Mouse (Mus musculus): ENCODE data around the gene Rasl10a. TPM values are rescaled to one million over a fixed set of nuclear protein-coding genes. Genes with fewer than 3 reads are reported as not detected.

Rasl10a gene
- total RNA-seq (2021): 10 to 100 TPM; 45.5 to 53.6 TPM
- long read RNA-seq, experiment 1, transcript Rasl10a-201 (3 exons, 1,110 nt): major isoform, 32 of 68 reads
- long read RNA-seq, experiment 1, partial matches to known transcripts: 14 of 68 reads
- long read RNA-seq, experiment 1, other reads (novel, unspliced or antisense): 22 of 68 reads
- long read RNA-seq, experiment 2, transcript Rasl10a-201 (3 exons, 1,110 nt): major isoform, 52 of 112 reads
- long read RNA-seq, experiment 2, partial matches to known transcripts: 32 of 112 reads
- long read RNA-seq, experiment 2, other reads (novel, unspliced or antisense): 28 of 112 reads

- DNase-seq (ENCODE audit: low spot score in 2 of 2): peak; percentile 45 to 47
Measured at GRCm38 (mm10) chr11:5057856-5058641, at the start of gene Rasl10a. Rasl10a (plus strand) TSS chr11:5058128.

GRCm38 (mm10) chr11:5008867-5009266, 49.1 kb upstream of the Rasl10a start:
- DNase-seq (ENCODE audit: low spot score in 2 of 2): no peak

GRCm38 (mm10) chr11:5009354-5010074, 48.4 kb upstream of the Rasl10a start:
- no peak for DNase-seq (ENCODE audit: low spot score in 2 of 2)

- no peak for DNase-seq (ENCODE audit: low spot score in 2 of 2)
Measured at GRCm38 (mm10) chr11:5010205-5010604, 47.7 kb upstream of the Rasl10a start.

- DNase-seq (ENCODE audit: low spot score in 2 of 2): no peak
Measured at GRCm38 (mm10) chr11:5011480-5011879, 46.4 kb upstream of the Rasl10a start.

- DNase-seq (ENCODE audit: low spot score in 2 of 2): no peak
Measured at GRCm38 (mm10) chr11:5012213-5012715, 45.7 kb upstream of the Rasl10a start.

- DNase-seq (ENCODE audit: low spot score in 2 of 2): peak; percentile 77 to 85
Measured at GRCm38 (mm10) chr11:5015720-5016119, 42.2 kb upstream of the Rasl10a start.

- no peak for DNase-seq (ENCODE audit: low spot score in 2 of 2)
Measured at GRCm38 (mm10) chr11:5016286-5016685, 41.6 kb upstream of the Rasl10a start.

GRCm38 (mm10) chr11:5017506-5017905, 40.4 kb upstream of the Rasl10a start:
- no peak for DNase-seq (ENCODE audit: low spot score in 2 of 2)

GRCm38 (mm10) chr11:5025108-5025507, 32.8 kb upstream of the Rasl10a start:
- DNase-seq (ENCODE audit: low spot score in 2 of 2): no peak

GRCm38 (mm10) chr11:5028228-5028627, 29.7 kb upstream of the Rasl10a start:
- peak; percentile 34 to 84 for DNase-seq (ENCODE audit: low spot score in 2 of 2)

GRCm38 (mm10) chr11:5032706-5033105, 25.2 kb upstream of the Rasl10a start:
- DNase-seq (ENCODE audit: low spot score in 2 of 2): no peak

- no peak for DNase-seq (ENCODE audit: low spot score in 2 of 2)
Measured at GRCm38 (mm10) chr11:5033136-5033535, 24.8 kb upstream of the Rasl10a start.

GRCm38 (mm10) chr11:5035421-5035820, 22.5 kb upstream of the Rasl10a start:
- DNase-seq (ENCODE audit: low spot score in 2 of 2): peak; percentile 56 to 68

GRCm38 (mm10) chr11:5037146-5037854, 20.6 kb upstream of the Rasl10a start:
- DNase-seq (ENCODE audit: low spot score in 2 of 2): no peak

- no peak for DNase-seq (ENCODE audit: low spot score in 2 of 2)
Measured at GRCm38 (mm10) chr11:5040585-5040984, 17.3 kb upstream of the Rasl10a start.

GRCm38 (mm10) chr11:5041144-5041780, 16.7 kb upstream of the Rasl10a start:
- DNase-seq (ENCODE audit: low spot score in 2 of 2): peak; percentile 60 to 64

GRCm38 (mm10) chr11:5042645-5043381, 15.1 kb upstream of the Rasl10a start:
- no peak for DNase-seq (ENCODE audit: low spot score in 2 of 2)

GRCm38 (mm10) chr11:5046321-5046926, 11.5 kb upstream of the Rasl10a start:
- DNase-seq (ENCODE audit: low spot score in 2 of 2): no peak

Measured in layer of hippocampus, postnatal 14 days (tissue).